Mouse (Mus musculus) cerebral cortex, adult 2 months (tissue): Measurements from ENCODE around the gene Arhgef5.

ENCODE experiments used
- WGBS: fragments of 180-500 bp; shearing (Covaris S2); methylation state at CpG from one replicate; pipeline ENCODE4 v1.1.7; 2018; 5-methylcytosine and 5-hydroxymethylcytosine counted together

Gene Arhgef5

DNA sequence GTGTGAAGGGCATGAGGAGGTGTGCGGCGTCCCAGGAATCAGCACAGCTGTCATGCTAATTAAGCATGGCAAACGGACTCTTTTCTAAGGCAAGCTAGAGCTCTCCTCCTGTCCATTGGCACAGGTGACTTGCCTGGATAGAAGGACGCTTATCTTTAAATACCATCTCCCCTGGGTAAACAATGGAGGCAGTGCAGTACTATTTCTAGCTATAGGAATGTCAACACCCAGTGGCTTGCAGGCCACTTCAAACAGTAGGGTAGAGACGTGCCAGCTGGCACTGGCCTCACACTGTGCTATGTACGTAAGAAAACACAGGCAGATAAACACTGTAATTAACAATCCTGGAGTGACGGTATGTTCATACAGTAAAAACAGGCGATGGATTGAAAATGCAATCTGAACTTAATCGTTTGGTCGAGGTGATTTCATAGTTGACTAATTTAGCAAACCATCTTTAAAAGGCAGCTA is 72.1 kb downstream of the Arhgef5 start:
- 37% methylated on average over 10 of the region's 10 CpGs for WGBS

DNA sequence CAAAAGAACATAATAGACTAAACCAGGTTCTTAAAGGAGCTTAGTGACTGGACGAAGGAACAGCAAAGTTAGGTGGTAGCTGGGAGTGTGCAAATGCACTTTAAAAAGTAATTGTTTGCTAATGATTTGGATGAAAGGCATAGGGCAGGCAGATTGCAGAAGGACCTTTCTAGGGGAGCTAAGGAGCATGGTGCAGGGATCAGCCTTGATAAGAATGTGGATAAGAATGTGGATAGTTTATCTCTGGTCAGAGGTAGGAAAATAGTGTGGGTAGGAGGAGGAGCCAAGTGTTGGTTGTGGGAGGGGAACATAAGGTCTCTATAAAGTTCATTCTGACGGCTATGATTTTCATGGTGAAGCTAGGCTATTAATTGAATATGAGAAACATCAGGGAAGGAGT is 73.4 kb downstream of the Arhgef5 start:
- WGBS: 88% methylated on average over 2 of the region's 2 CpGs
